Mouse (Mus musculus): ENCODE results near the gene Homer2. TPM values are rescaled to one million over a fixed set of nuclear protein-coding genes. Genes with fewer than 3 reads are reported as not detected.

The Homer2 gene
- total and polyA plus RNA-seq, 3 experiments = 0.08 TPM; not detected in 2

DNA sequence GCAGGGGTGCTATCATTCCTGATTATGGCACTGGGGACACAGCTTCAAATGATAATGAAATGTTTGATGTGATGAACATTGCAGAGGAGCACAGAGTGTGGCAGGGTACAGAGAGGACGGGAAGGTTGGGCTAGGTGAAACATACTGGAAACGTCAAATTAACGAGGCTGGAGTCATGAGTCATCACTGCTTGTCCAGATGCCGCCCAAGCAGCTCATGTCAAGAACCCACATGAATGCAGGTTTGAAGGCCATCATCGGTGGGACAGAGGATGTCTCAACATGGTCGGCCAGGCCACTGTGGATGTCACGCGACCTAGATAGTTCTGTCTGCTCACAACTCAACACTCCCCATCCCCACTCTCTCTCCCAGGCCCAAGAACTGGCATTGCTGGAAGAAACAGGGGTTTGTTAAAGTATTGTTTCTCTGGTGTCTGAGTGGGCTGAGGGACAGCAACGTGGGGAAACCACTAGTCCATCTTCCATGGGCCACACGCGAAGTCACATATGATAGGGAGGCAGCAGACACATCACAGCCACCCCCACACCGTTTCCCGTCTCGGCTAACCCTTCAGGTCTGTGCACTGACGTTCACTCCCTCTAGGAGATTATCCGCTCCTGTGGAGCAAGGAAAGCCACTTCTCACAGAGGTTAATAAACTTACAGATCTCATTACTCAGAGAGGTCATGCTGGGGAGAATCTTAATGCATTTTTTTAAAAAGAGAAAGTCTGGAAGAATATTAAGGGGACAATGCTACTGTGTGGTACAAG is 11.4 kb downstream of the Homer2 start:
- Histone ChIP-seq H3K27ac (ENCODE audit: insufficient read depth, low read depth) (no peak overlapping the region), H3K79me2 (replicated peaks; ENCODE audit: control insufficient read depth, extremely low read depth, insufficient read depth, poor library complexity, severe bottlenecking) (no peaks in the 10 kb centered on the region), H3K4me3 (replicated peaks in 1 of 3; ENCODE audit: low read depth in 2 of 3, low read length in 2 of 3, poor library complexity in 1 of 3) (no peak overlapping the region), H3K27me3 (replicated peaks) (peaks cover 74% of the 10 kb centered on the region), H3K36me3 (replicated peaks in 1 of 2; ENCODE audit: control insufficient read depth in 1 of 2, insufficient read depth in 1 of 2, low read length in 1 of 2) (no peaks in the 10 kb centered on the region), H3K4me2 (ENCODE audit: insufficient read depth, low read depth, poor library complexity, severe bottlenecking) (no peak overlapping the region), H3K9ac (ENCODE audit: insufficient read depth, low read depth) (no peak overlapping the region), H3K4me1 (ENCODE audit: control insufficient read depth in 1 of 2, insufficient read depth in 2 of 2) (peaks cover 2 to 11% of the 10 kb centered on the region in 2 experiments; a peak in 3 of 4 replicates), H3K9me3 (replicated peaks; ENCODE audit: low read length) (no peaks in the 10 kb centered on the region)
- TF ChIP-seq USF1 (IDR thresholded peaks at IDR 0.05; ENCODE audit: low read depth, low read length) = no peak
- TF ChIP-seq POLR2AphosphoS2 (IDR thresholded peaks at IDR 0.05; ENCODE audit: low read depth, low read length) = no peak
- no peak for TF ChIP-seq CHD1 (IDR thresholded peaks at IDR 0.05; ENCODE audit: low read depth, low read length)
- no peak for TF ChIP-seq NELFE (IDR thresholded peaks at IDR 0.05; ENCODE audit: low read depth, low read length)
- TF ChIP-seq MAFK (IDR thresholded peaks at IDR 0.05; ENCODE audit: insufficient replicate concordance, low read length) = no peak
- TF ChIP-seq ZC3H11A (IDR thresholded peaks at IDR 0.05; ENCODE audit: low read depth, low read length) = no peak
- no peak for TF ChIP-seq E2F4 (IDR thresholded peaks at IDR 0.05; ENCODE audit: insufficient replicate concordance, low read depth, low read length)
- in situ Hi-C loops (cut with MboI; ENCODE audit: low pct_ligation_motif_present, low pct_unique_long_range_greater_than_20kb, low sequenced_read_pairs) (no loop called here), dilution Hi-C loops (cut with MboI; ENCODE audit: extremely low pct_ligation_motif_present, extremely low pct_unique_long_range_greater_than_20kb, low sequenced_read_pairs) (no loop called here)
- no peak for DNase-seq (ENCODE audit: extremely low read depth)

DNA sequence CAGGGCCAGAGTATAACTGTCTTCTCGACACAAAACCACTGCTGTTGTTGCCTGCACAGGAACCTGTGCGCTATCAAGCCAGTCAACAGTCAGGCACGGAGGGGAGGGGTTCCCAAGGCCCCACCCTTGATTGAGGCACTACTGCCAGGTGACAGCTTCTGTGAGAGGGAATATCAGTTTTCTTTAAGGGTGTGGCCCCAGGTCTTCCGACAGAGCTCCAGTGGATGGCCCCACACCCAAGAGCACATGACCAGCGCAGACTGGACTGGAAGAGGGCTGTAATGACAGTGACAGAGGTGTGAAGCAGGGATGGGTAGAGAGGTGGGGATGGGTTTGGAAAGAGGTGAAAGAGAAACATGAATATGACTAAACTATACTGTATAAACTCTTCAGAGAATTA is 16.3 kb downstream of the Homer2 start:
- Histone ChIP-seq H3K27me3 (replicated peaks) (peaks cover 42% of the 10 kb centered on the region), H3K36me3 (replicated peaks in 1 of 2; ENCODE audit: control insufficient read depth in 1 of 2, insufficient read depth in 1 of 2, low read length in 1 of 2) (no peaks in the 10 kb centered on the region), H3K9ac (ENCODE audit: insufficient read depth, low read depth) (no peak overlapping the region), H3K9me3 (replicated peaks; ENCODE audit: low read length) (no peaks in the 10 kb centered on the region), H3K4me3 (replicated peaks in 1 of 3; ENCODE audit: low read depth in 2 of 3, low read length in 2 of 3, poor library complexity in 1 of 3) (no peak overlapping the region), H3K27ac (ENCODE audit: insufficient read depth, low read depth) (no peak overlapping the region), H3K4me1 (ENCODE audit: control insufficient read depth in 1 of 2, insufficient read depth in 2 of 2) (peaks cover 2 to 11% of the 10 kb centered on the region in 2 experiments; a peak in 2 of 4 replicates), H3K4me2 (ENCODE audit: insufficient read depth, low read depth, poor library complexity, severe bottlenecking) (no peak overlapping the region), H3K79me2 (replicated peaks; ENCODE audit: control insufficient read depth, extremely low read depth, insufficient read depth, poor library complexity, severe bottlenecking) (no peaks in the 10 kb centered on the region)
- TF ChIP-seq ETS1 (conservative IDR thresholded peaks at IDR 0.05; ENCODE audit: low read depth, low read length) (no peak), MEF2A (IDR thresholded peaks at IDR 0.05; ENCODE audit: borderline replicate concordance, low read depth, low read length) (no peak), SIN3A (IDR thresholded peaks at IDR 0.05; ENCODE audit: low read length) (no peak), HCFC1 (IDR thresholded peaks at IDR 0.05; ENCODE audit: low read depth, low read length) (no peak), CTCF (conservative IDR thresholded peaks at IDR 0.05 in 1 of 2, IDR thresholded peaks at IDR 0.05 in 1 of 2; ENCODE audit: low read depth in 2 of 2, low read length in 2 of 2) (no peak), CHD2 (IDR thresholded peaks at IDR 0.05; ENCODE audit: low read length) (no peak), MAZ (IDR thresholded peaks at IDR 0.05; ENCODE audit: low read depth, low read length) (no peak), E2F4 (IDR thresholded peaks at IDR 0.05; ENCODE audit: insufficient replicate concordance, low read depth, low read length) (no peak), NELFE (IDR thresholded peaks at IDR 0.05; ENCODE audit: low read depth, low read length) (no peak), PAX5 (IDR thresholded peaks at IDR 0.05; ENCODE audit: low read length) (no peak)
- dilution Hi-C loops (cut with MboI; ENCODE audit: extremely low pct_ligation_motif_present, extremely low pct_unique_long_range_greater_than_20kb, low sequenced_read_pairs) (no loop called here), in situ Hi-C loops (cut with MboI; ENCODE audit: low pct_ligation_motif_present, low pct_unique_long_range_greater_than_20kb, low sequenced_read_pairs) (no loop called here)
- DNase-seq (ENCODE audit: extremely low read depth) = no peak
